In genomic region chr4:41399904-41400303, GRCm38 (mm10) we compare ENCODE assay signal across 14 mouse cellular contexts. TPM values are rescaled to one million over a fixed set of nuclear protein-coding genes. Genes with fewer than 3 reads are reported as not detected.
DNase-seq lines count a peak whose midpoint lies in the region; ATAC-seq and TF ChIP-seq lines count a peak whose summit lies in the region.
"Had no signal": no experiment of that assay in that cellular context is flagged by ENCODE, and none has a peak within 500 bp of the region (broad histone marks: within the 10 kb centered on the region; RNA-seq: fewer than 3 reads in every experiment).

No protein-coding gene starts in this region.

- H3K4me2 ChIP-seq in embryonic facial prominence, embryonic 13.5 days = no peak overlapping the region
- H3K4me2 ChIP-seq in embryonic facial prominence, embryonic 14.5 days (ENCODE audit: low read depth, low read length) = no peak overlapping the region
- H3K4me2 ChIP-seq in midbrain, postnatal 0 days (ENCODE audit: low read depth, low read length, poor library complexity, severe bottlenecking) = no peak overlapping the region
- H3K4me2 ChIP-seq: heart, embryonic 15.5 days; lung, embryonic 15.5 days had no signal

- H3K9ac ChIP-seq in embryonic facial prominence, embryonic 13.5 days = no peak overlapping the region
- no peak overlapping the region for H3K9ac ChIP-seq in embryonic facial prominence, embryonic 14.5 days (ENCODE audit: low read depth, low read length)
- no peak overlapping the region for H3K9ac ChIP-seq in midbrain, postnatal 0 days (replicated peaks; ENCODE audit: low read length, poor library complexity, severe bottlenecking)
- H3K9ac ChIP-seq: heart, embryonic 15.5 days; lung, embryonic 15.5 days had no signal

- no peaks in the 10 kb centered on the region for H3K9me3 ChIP-seq in embryonic facial prominence, embryonic 13.5 days
- H3K9me3 ChIP-seq in embryonic facial prominence, embryonic 10.5 days = no peaks in the 10 kb centered on the region
- H3K9me3 ChIP-seq in embryonic facial prominence, embryonic 14.5 days (ENCODE audit: control insufficient read depth, low read length) = no peaks in the 10 kb centered on the region
- H3K9me3 ChIP-seq in midbrain, postnatal 0 days (ENCODE audit: low read length) = no peaks in the 10 kb centered on the region
- H3K9me3 ChIP-seq: heart, embryonic 15.5 days; lung, embryonic 15.5 days had no signal

- peak overlapping the region; percentile 17; the same call in 1 of the 2 replicates for H3K27ac ChIP-seq in embryonic facial prominence, embryonic 13.5 days
- H3K27ac ChIP-seq in embryonic facial prominence, embryonic 10.5 days (replicated peaks) = no peak overlapping the region
- no peak overlapping the region for H3K27ac ChIP-seq in embryonic facial prominence, embryonic 14.5 days (replicated peaks; ENCODE audit: low read depth, low read length)
- H3K27ac ChIP-seq in midbrain, postnatal 0 days (ENCODE audit: low read depth, low read length) = no peak overlapping the region
- H3K27ac ChIP-seq: heart, embryonic 15.5 days; kidney, postnatal 0 days; lung, embryonic 15.5 days had no signal

- no peak for DNase-seq in embryonic facial prominence, embryonic 10.5 days (ENCODE audit: low spot score)
- DNase-seq in 3T3-L1 (ENCODE audit: low read depth, low spot score) = peak; percentile 87
- peak; percentile 41 for DNase-seq in embryonic facial prominence, embryonic 14.5 days (ENCODE audit: low spot score)
- peak; percentile 22 to 49 for DNase-seq in gastrocnemius, postnatal 4 days (ENCODE audit: low spot score in 2 of 2)
- no peak for DNase-seq in midbrain, postnatal 0 days (ENCODE audit: low spot score)
- no peak for DNase-seq in cerebellum, adult 11 months
- DNase-seq in cerebellum, adult 11-12 months = no peak

- H3K36me3 ChIP-seq in embryonic facial prominence, embryonic 13.5 days = peaks cover 59% of the 10 kb centered on the region
- H3K36me3 ChIP-seq in embryonic facial prominence, embryonic 10.5 days (replicated peaks) = peaks cover 87% of the 10 kb centered on the region
- peaks cover 38% of the 10 kb centered on the region for H3K36me3 ChIP-seq in embryonic facial prominence, embryonic 14.5 days (ENCODE audit: control insufficient read depth, insufficient read depth, low read length)
- peaks cover 10% of the 10 kb centered on the region; the same call in 1 of the 2 replicates for H3K36me3 ChIP-seq in midbrain, postnatal 0 days (ENCODE audit: insufficient read depth, low read length)

- H3K4me1 ChIP-seq in embryonic facial prominence, embryonic 13.5 days = no peaks in the 10 kb centered on the region
- H3K4me1 ChIP-seq in embryonic facial prominence, embryonic 10.5 days = no peaks in the 10 kb centered on the region
- no peaks in the 10 kb centered on the region for H3K4me1 ChIP-seq in embryonic facial prominence, embryonic 14.5 days (ENCODE audit: control insufficient read depth, insufficient read depth, low read length)
- no peaks in the 10 kb centered on the region for H3K4me1 ChIP-seq in midbrain, postnatal 0 days (ENCODE audit: insufficient read depth, low read length)
- H3K4me1 ChIP-seq: heart, embryonic 15.5 days; lung, embryonic 15.5 days had no signal

- no peak overlapping the region for H3K4me3 ChIP-seq in embryonic facial prominence, embryonic 13.5 days
- H3K4me3 ChIP-seq in embryonic facial prominence, embryonic 10.5 days = no peak overlapping the region
- H3K4me3 ChIP-seq in embryonic facial prominence, embryonic 14.5 days (ENCODE audit: low read depth, low read length) = no peak overlapping the region
- no peak overlapping the region for H3K4me3 ChIP-seq in midbrain, postnatal 0 days (ENCODE audit: low read depth, low read length)
- H3K4me3 ChIP-seq: erythroblast, embryonic 14.5 days; heart, embryonic 15.5 days; lung, embryonic 15.5 days had no signal

- H3K27me3 ChIP-seq in embryonic facial prominence, embryonic 13.5 days = no peaks in the 10 kb centered on the region
- H3K27me3 ChIP-seq in embryonic facial prominence, embryonic 10.5 days (replicated peaks; ENCODE audit: low read depth, poor library complexity, severe bottlenecking) = no peaks in the 10 kb centered on the region
- H3K27me3 ChIP-seq in embryonic facial prominence, embryonic 14.5 days (replicated peaks; ENCODE audit: control insufficient read depth, insufficient read depth, low read length) = no peaks in the 10 kb centered on the region
- no peaks in the 10 kb centered on the region for H3K27me3 ChIP-seq in midbrain, postnatal 0 days (ENCODE audit: insufficient read depth, low read length)
- H3K27me3 ChIP-seq: heart, embryonic 15.5 days; lung, embryonic 15.5 days had no signal

- 77% methylated on average over 5 of the region's 5 CpGs for WGBS in embryonic facial prominence, embryonic 13.5 days
- 84% methylated on average over 5 of the region's 5 CpGs for WGBS in embryonic facial prominence, embryonic 10.5 days
- WGBS in embryonic facial prominence, embryonic 14.5 days = 72% methylated on average over 5 of the region's 5 CpGs
- 85% methylated on average over 5 of the region's 5 CpGs for WGBS in midbrain, postnatal 0 days

- no peak for ATAC-seq in embryonic facial prominence, embryonic 13.5 days (ENCODE audit: insufficient number of reproducible peaks, insufficient read depth, low FRiP score, low TSS enrichment, low read depth)
- no peak for ATAC-seq in embryonic facial prominence, embryonic 14.5 days (ENCODE audit: low read depth)
- no peak for ATAC-seq in midbrain, postnatal 0 days (ENCODE audit: low FRiP score)
- ATAC-seq: activated CD4-positive, CD25-positive, alpha-beta regulatory T cell, adult 4 months; hindbrain, embryonic 16.5 days had no signal

- no peak for TF ChIP-seq CTCF in midbrain, postnatal 0 days (IDR thresholded peaks at IDR 0.05)

RNA-seq across cellular contexts. Expression of gene Ubap1, which starts 51.1 kb away (rescaled TPM):
- 44.4 and 48.9 TPM in 2 replicates for polyA plus RNA-seq in embryonic facial prominence, embryonic 13.5 days (2015; fragmentation: Nextera tagmentation; extraction: Ambion mirVana)
- polyA plus RNA-seq in embryonic facial prominence, embryonic 10.5 days (2016; fragmentation: Nextera tagmentation; extraction: Ambion mirVana) = 61.4 and 65.4 TPM in 2 replicates
- 44.8 and 46.6 TPM in 2 replicates for polyA plus RNA-seq in embryonic facial prominence, embryonic 14.5 days (2014; fragmentation: Nextera tagmentation; extraction: Ambion mirVana)
- 10 to 100 TPM; 41.2 to 46.0 TPM for total RNA-seq in gastrocnemius, postnatal 4 days (2021)
- 35.0 and 42.1 TPM in 2 replicates for total RNA-seq in midbrain, postnatal 0 days (2014; rRNA removed)
- 55.1 and 58.8 TPM in 2 replicates for polyA plus RNA-seq in midbrain, postnatal 0 days (2015; fragmentation: Nextera tagmentation; extraction: Ambion mirVana)

Comparison
In these comparisons a context has a peak if more than half of its experiments do, and no peak if none do; other contexts are left out.
1. DNase-seq: peak in 3T3-L1 (single experiment), embryonic facial prominence, embryonic 14.5 days (single experiment) and gastrocnemius, postnatal 4 days (2 of 2); none in embryonic facial prominence, embryonic 10.5 days (single experiment), midbrain, postnatal 0 days (single experiment), cerebellum, adult 11 months (single experiment) and cerebellum, adult 11-12 months (single experiment).